Mouse (Mus musculus) heart, embryonic 14.5 days (tissue): ENCODE data around the gene Kcnk4. TPM values are rescaled to one million over a fixed set of nuclear protein-coding genes. Genes with fewer than 3 reads are reported as not detected.

ENCODE experiments used
- ATAC-seq: fragments of 200-750 bp; cut with Nextera tagmentation; 2 replicates; pipeline ENCODE4 v1.8.0; 2017; ENCODE audit warnings: low read depth, moderate TSS enrichment; ENCODE audit not compliant: insufficient number of reproducible peaks, insufficient read depth, low FRiP score
- H3K27ac ChIP-seq, 2 experiments: fragments of 200-500 bp in 1 of 2; fragments of 300-500 bp in 1 of 2; sonication (generic) in 1 of 2; replicated peaks in 1 of 2; 2 replicates each; pipeline ENCODE4 v1.5.1; 2012 to 2014; ENCODE audit warnings: low read depth in 2 of 2, low read length in 2 of 2, control low read depth in 1 of 2, mild to moderate bottlenecking in 1 of 2, mixed read lengths in 1 of 2; ENCODE audit not compliant: control insufficient read depth in 1 of 2, insufficient read depth in 1 of 2
- H3K27me3 ChIP-seq: fragments of 300-500 bp; sonication (generic); 2 replicates; pipeline ENCODE4 v1.6.1; 2014; ENCODE audit warnings: mild to moderate bottlenecking, low read length, control low read depth; ENCODE audit not compliant: control insufficient read depth, insufficient read depth
- H3K36me3 ChIP-seq: fragments of 300-500 bp; sonication (generic); 2 replicates; pipeline ENCODE4 v1.6.1; 2014; ENCODE audit warnings: mild to moderate bottlenecking, control low read depth, low read length, mixed read lengths; ENCODE audit not compliant: control insufficient read depth, insufficient read depth
- H3K4me1 ChIP-seq, 2 experiments: fragments of 200-500 bp in 1 of 2; fragments of 300-500 bp in 1 of 2; sonication (generic) in 1 of 2; 2 replicates each; pipeline ENCODE4 v1.6.1; 2012 to 2014; ENCODE audit warnings: low read length in 2 of 2, control low read depth in 1 of 2, mixed read lengths in 1 of 2; ENCODE audit not compliant: control insufficient read depth in 2 of 2, insufficient read depth in 2 of 2
- H3K4me2 ChIP-seq: fragments of 300-500 bp; sonication (generic); 2 replicates; pipeline ENCODE4 v1.6.1; 2014; ENCODE audit warnings: mild to moderate bottlenecking, low read length
- H3K4me3 ChIP-seq, 2 experiments: fragments of 200-500 bp in 1 of 2; fragments of 300-500 bp in 1 of 2; sonication (generic) in 1 of 2; 2 replicates each; pipeline ENCODE4 v1.5.1; 2012 to 2014; ENCODE audit warnings: low read length in 2 of 2, mild to moderate bottlenecking in 2 of 2, control low read depth in 1 of 2, low read depth in 1 of 2, moderate library complexity in 1 of 2; ENCODE audit not compliant: control insufficient read depth in 1 of 2, insufficient read depth in 1 of 2
- H3K9ac ChIP-seq: fragments of 300-500 bp; sonication (generic); 2 replicates; pipeline ENCODE4 v1.6.1; 2014; ENCODE audit warnings: mild to moderate bottlenecking, low read length
- H3K9me3 ChIP-seq: fragments of 300-500 bp; sonication (generic); 2 replicates; pipeline ENCODE4 v1.6.1; 2016; ENCODE audit warnings: low read length, control low read depth; ENCODE audit not compliant: control insufficient read depth
- WGBS: fragments of 180-500 bp; shearing (Covaris S2); extraction: QIAGEN DNeasy Blood & Tissue Kit; methylation state at CpG from one replicate; pipeline ENCODE4 v1.1.7; 2014; 5-methylcytosine and 5-hydroxymethylcytosine counted together
- polyA plus RNA-seq: library from polyadenylated mRNA; unstranded; fragments of >200 nt; fragmentation: Nextera tagmentation; extraction: Ambion mirVana; gene quantifications from 2 replicates; pipeline ENCODE4 v1.2.1, GENCODE M21; 2014

The Kcnk4 gene
- polyA plus RNA-seq, 1 experiment from 2014 or later: 0.27 TPM

DNA sequence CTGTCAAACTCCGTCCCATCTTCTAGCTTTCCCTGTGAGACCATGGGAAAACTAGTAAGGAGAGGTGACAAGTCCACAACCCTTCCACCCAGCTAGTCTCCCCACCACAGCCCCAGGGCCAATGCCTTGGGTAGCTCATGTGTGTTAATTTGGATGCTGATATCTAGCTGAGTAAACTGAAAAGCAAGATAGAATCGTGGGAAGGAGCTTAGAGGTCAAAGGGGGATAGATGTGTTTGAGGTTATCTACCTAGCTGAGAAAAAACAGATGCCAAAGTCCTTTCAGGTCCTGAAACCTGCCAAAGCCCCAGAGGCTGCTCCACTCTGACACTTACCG lies 44.3 kb upstream of the Kcnk4 start:
- H3K4me1 ChIP-seq: peaks cover 18 to 44% of the 10 kb centered on the region in 2 experiments; a peak in 3 of 4 replicates
- ATAC-seq: no peak

DNA sequence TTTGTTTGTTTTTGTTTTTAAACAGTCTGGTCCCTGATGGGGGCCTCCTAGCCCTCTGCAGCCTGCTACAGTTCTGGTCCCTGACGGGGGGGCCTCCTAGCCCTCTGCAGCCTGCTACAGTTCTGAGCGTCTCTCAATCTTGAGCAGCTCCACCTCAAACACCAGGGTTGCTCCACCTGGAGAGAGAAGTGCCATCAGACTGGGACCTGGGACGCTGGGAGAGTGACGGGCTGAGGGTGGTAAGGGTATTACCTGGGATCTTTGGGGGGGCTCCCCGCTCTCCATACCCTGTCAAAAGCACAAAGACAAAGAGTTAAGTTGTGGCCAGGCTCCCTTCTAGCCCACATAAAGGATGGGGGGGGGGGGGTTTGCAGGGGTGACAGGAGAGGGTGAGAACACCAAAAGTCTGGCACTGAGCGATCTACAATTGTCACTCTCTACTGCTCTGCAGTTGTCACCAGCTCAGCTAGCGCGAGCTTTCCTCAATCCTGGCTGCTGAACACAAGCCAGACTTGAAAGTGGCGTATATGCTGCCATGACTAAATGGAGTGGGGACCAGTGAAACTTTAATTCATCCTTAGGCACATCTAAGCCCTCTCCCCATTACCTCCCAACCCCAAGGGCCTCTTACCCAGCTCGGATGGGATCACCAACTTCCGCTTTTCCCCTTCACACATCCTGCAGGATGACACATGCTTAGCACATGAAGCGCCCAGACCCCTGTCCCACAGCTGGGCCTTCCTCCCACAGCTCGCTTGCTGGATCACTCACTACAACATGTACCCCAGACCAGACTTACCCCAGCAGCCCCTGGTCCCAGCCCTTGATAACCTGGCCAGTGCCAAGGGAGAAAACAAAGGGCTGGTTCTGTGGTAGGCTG lies 43.7 kb upstream of the Kcnk4 start:
- Histone ChIP-seq H3K36me3 (peaks cover 42% of the 10 kb centered on the region), H3K4me3 (peak overlapping the region in 1 of 2 experiments; percentile 75; a peak in 1 of 4 replicates), H3K4me2 (peak overlapping the region; percentile 71), H3K9me3 (no peaks in the 10 kb centered on the region), H3K4me1 (peaks cover 18 to 45% of the 10 kb centered on the region in 2 experiments; a peak in 3 of 4 replicates), H3K27ac (peak overlapping the region in 1 of 2 experiments; percentile 66; a peak in 2 of 4 replicates), H3K27me3 (no peaks in the 10 kb centered on the region), H3K9ac (peak overlapping the region; percentile 81)
- WGBS: 73% methylated on average over 13 of the region's 13 CpGs
- ATAC-seq: no peak

More for the DNA sequence above, 44.3 kb upstream of the Kcnk4 start:
- peak overlapping the region; percentile 75 to 80 for H3K4me3 ChIP-seq
- H3K36me3 ChIP-seq: peaks cover 48% of the 10 kb centered on the region
- H3K27me3 ChIP-seq: no peaks in the 10 kb centered on the region
- no peaks in the 10 kb centered on the region for H3K9me3 ChIP-seq
- peak overlapping the region; percentile 71 for H3K4me2 ChIP-seq
- H3K27ac ChIP-seq: peak overlapping the region in 1 of 2 experiments; percentile 66; a peak in 3 of 4 replicates
- H3K9ac ChIP-seq: peak overlapping the region; percentile 81
- WGBS: 20% methylated on average over 3 of the region's 3 CpGs

DNA sequence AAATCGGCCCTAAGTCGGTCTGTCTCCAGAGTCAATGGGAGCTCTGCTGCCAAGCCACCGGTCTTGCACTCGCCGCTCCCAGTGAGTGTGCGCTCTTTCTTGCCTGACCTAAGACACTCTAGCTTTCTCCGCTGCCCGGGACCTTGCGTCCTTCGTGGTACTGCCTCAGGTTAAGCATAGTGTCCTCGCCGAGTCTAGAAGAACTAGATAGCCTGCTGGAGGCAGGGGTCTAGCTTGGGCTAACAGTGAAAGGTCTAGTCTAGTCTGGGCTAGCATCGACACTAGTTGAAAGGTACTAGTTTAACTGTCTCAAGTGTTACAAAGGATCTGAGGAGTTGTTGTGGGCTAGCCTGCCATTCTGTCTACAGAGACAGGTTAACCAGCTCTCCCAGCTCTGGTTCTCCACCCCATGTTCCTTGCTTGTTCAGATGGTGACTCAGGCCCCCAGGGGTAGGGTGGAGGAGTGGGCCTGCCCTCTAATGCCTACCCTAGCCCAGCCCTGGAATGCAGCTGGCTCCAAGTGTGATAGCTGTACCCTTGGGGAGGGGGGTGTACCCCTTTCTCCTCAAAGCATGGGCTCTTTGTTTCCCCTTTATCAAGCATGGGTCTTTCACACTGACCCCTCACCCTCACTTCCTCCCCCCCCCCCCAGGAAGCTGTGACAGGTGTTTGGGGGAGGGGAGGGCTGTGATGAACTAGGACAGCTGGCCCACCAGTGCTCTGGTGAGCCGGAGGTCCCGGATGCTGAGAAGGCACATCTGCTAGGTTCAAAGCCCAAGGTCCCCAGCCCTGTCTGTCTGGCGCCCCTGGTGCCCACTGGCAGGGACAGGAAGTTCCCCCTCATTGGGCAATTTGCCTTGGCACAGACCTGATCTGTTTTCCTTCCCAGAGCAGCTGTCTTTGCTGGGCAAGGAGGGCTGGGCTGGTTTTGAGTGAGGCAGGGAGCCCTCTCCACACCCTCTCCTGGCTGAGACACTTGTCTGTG lies 41.5 kb upstream of the Kcnk4 start, which contains the start of gene Plcb3:
Gene Plcb3 (minus strand): TSS at position 934 of the 985 bp plus-strand sequence.
- H3K27me3 ChIP-seq: no peaks in the 10 kb centered on the region
- H3K27ac ChIP-seq: peak within 1 kb of the TSS; percentile 84 to 89
- peak within 1 kb of the TSS; percentile 97 for H3K4me2 ChIP-seq
- peak within 1 kb of the TSS; percentile 90 for H3K9ac ChIP-seq
- no peak for ATAC-seq
- H3K36me3 ChIP-seq: peaks cover 26% of the 10 kb centered on the region
- H3K9me3 ChIP-seq: no peaks in the 10 kb centered on the region
- peak within 1 kb of the TSS; percentile 80 to 93 for H3K4me3 ChIP-seq
- under 1% methylated on average over 16 of the region's 16 CpGs for whole genome bisulfite sequencing
- peaks cover 25 to 44% of the 10 kb centered on the region in 2 experiments for H3K4me1 ChIP-seq

DNA sequence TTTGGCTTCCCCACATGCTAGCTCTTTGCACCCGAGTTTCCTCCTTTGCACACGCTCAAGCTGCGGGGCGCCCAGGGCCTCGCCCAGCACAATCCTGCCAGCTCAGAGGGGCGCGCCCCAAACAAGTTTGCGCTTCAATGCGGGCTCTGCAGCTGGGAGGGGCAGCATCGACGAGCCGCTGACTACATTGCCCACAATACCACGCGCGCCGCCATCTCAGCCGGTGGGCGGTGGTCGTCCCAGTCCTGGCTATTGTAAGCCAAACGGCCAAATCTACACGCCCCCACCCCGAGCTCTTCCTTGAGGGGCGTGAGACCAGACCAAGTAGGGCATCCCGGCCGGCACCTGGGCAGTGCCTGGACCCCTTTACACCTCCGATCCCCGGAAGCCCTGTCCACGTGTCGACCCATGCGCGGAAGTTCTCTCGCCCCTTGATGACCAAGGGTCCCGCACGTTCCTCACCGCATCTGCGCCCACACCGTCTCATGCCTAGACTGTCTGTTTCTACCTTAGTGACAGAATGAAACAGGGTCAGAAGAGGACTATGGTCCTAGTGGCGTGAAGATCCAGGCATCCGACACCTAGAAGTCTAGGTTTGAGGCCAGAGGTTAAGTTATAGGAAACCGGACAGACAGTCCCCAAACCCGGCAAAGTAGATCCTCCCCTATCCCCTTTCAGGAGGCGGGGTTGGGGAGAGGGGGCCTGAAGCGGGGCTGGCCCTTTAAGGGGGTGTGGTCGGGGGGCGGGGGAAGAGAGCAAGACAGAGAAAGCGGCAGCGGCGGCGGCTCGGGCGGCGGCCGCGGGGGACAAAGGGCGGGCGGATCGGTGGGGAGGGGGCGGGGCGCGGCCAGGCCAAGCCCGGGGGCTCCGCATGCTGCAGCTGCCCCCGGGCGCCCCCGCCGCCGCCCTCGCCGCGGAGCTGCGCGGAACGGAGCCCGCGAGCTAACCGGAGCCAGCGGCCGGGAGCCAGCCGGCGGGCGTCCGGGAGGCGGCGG lies 40.2 kb upstream of the Kcnk4 start, which contains the start of gene Ppp1r14b:
Gene Ppp1r14b (plus strand): TSS at position 758 of the 995 bp plus-strand sequence.
- H3K36me3 ChIP-seq: peaks cover 26% of the 10 kb centered on the region
- peak within 1 kb of the TSS; percentile 97 for H3K4me2 ChIP-seq
- H3K4me1 ChIP-seq: peaks cover 36 to 56% of the 10 kb centered on the region in 2 experiments

DNA sequence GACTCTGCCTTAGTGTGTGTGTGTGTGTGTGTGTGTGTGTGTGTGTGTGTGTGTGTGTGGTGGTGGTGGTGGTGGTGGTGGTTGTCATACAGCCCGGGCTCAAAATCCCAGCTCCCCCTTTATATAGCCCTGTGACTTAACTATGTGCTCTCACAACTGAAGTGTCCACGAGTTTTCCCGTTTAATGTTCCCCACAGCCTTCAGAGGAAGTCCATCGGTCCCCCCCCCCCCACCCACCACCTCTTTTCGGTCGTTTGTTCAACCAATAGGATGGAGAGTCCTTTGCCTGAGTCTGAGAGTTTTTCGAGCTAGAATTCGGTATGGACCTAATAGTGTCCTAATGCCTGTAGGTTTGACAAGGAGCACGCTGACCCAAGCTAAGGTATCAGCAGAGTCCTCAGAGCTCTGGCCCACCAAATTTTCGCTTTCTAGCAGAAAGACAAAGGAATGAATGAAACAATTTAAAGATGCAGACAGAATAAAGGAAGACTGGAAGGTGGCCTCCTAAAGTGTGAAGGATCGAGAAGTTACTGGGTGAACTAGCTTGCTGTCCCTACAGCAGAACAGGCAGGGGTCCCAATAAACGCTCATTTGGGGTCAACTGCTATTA lies 39.4 kb upstream of the Kcnk4 start:
- no peak for ATAC-seq
- H3K4me2 ChIP-seq: peak overlapping the region; percentile 97
- no peaks in the 10 kb centered on the region for H3K27me3 ChIP-seq
- peaks cover 33 to 58% of the 10 kb centered on the region in 2 experiments for H3K4me1 ChIP-seq
- WGBS: 35% methylated on average over 12 of the region's 12 CpGs
- H3K9me3 ChIP-seq: no peaks in the 10 kb centered on the region
- peak overlapping the region; percentile 69 to 80 for H3K4me3 ChIP-seq
- H3K9ac ChIP-seq: peak overlapping the region; percentile 90
- H3K27ac ChIP-seq: peak overlapping the region in 1 of 2 experiments; percentile 89; a peak in 1 of 4 replicates
- H3K36me3 ChIP-seq: peaks cover 22% of the 10 kb centered on the region

More for the DNA sequence above, 40.2 kb upstream of the Kcnk4 start, which contains the start of gene Ppp1r14b:
- Histone ChIP-seq H3K9me3 (no peaks in the 10 kb centered on the region), H3K27me3 (no peaks in the 10 kb centered on the region), H3K9ac (peak within 1 kb of the TSS; percentile 90), H3K4me3 (peak within 1 kb of the TSS; percentile 80 to 93), H3K27ac (peak within 1 kb of the TSS; percentile 89 to 91)
- peak; percentile 49 for ATAC-seq
- under 1% methylated on average over 55 of the region's 84 CpGs for WGBS

DNA sequence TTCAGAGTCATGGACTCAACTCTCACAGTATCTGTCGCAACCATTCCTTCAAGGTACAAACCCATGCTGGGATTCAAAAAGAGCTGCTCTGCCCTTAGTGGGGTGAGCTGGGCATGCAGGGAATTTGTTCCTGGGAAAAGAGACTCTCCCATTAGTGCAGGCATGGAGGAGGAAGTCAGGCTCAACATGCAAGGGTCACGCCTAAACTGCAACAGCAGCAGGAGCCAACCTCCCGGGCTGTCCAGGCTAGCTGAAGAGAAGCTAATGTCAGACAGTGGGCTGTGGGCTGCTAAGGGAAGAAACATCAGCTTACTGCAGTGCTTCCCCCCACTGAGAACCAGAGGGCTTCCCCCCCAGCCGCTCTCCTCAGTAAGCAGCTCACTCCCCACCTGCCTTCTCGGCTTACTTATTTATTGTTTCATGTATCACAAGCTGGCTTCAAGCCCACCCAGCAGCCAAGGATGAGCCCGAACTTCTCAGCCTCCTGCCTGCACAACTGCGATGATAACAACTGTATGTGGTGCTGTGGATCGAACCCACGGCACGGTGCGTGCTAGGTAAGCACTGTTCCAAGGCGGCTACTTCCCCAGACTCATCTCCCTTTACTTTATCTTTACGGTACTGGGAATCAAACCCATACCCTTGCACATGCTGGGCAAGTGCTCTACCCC lies 38.1 kb upstream of the Kcnk4 start:
- H3K4me2 ChIP-seq: no peak overlapping the region
- WGBS: 81% methylated on average over 13 of the region's 13 CpGs
- H3K9ac ChIP-seq: peak overlapping the region; percentile 16; the same call in 1 of the 2 replicates
- no peak for ATAC-seq
- H3K9me3 ChIP-seq: no peaks in the 10 kb centered on the region
- no peak overlapping the region for H3K4me3 ChIP-seq
- peaks cover 30 to 56% of the 10 kb centered on the region in 2 experiments for H3K4me1 ChIP-seq
- H3K27ac ChIP-seq: peak overlapping the region in 1 of 2 experiments; percentile 19; a peak in 1 of 4 replicates
- H3K27me3 ChIP-seq: no peaks in the 10 kb centered on the region
- H3K36me3 ChIP-seq: peaks cover 9% of the 10 kb centered on the region
